Mouse (Mus musculus) lung, postnatal 10 days (tissue): ENCODE data around the gene Npas3.
A peak's percentile ranks its signal among the peaks of the same experiment; 100 is the strongest.

Experiments
- DNase-seq: peaks from one replicate; pipeline ENCODE4 v3.0.0; 2021

The Npas3 gene

GRCm38 (mm10) chr12:53297946-53298840, 49.7 kb downstream of the Npas3 start:
- DNase-seq = no peak

- peak; percentile 14 for DNase-seq
Observed at GRCm38 (mm10) chr12:53300964-53301363, 52.5 kb downstream of the Npas3 start.

GRCm38 (mm10) chr12:53302129-53302528, 53.7 kb downstream of the Npas3 start:
- no peak for DNase-seq

GRCm38 (mm10) chr12:53316715-53317114, 68.2 kb downstream of the Npas3 start:
- DNase-seq = no peak

GRCm38 (mm10) chr12:53317801-53318200, 69.3 kb downstream of the Npas3 start:
- DNase-seq = no peak

GRCm38 (mm10) chr12:53320526-53320925, 72.0 kb downstream of the Npas3 start:
- peak; percentile 12 for DNase-seq

GRCm38 (mm10) chr12:53321018-53321417, 72.5 kb downstream of the Npas3 start:
- DNase-seq = no peak

GRCm38 (mm10) chr12:53321944-53322343, 73.5 kb downstream of the Npas3 start:
- DNase-seq = no peak

GRCm38 (mm10) chr12:53327653-53328188, 79.2 kb downstream of the Npas3 start:
- DNase-seq = no peak

GRCm38 (mm10) chr12:53328257-53328736, 79.8 kb downstream of the Npas3 start:
- DNase-seq = peak; percentile 42

- DNase-seq = no peak
Observed at GRCm38 (mm10) chr12:53330141-53330540, 81.7 kb downstream of the Npas3 start.

GRCm38 (mm10) chr12:53331391-53331790, 82.9 kb downstream of the Npas3 start:
- DNase-seq = no peak

GRCm38 (mm10) chr12:53331800-53332199, 83.3 kb downstream of the Npas3 start:
- no peak for DNase-seq

GRCm38 (mm10) chr12:53333251-53333650, 84.8 kb downstream of the Npas3 start:
- DNase-seq = no peak

- no peak for DNase-seq
Observed at GRCm38 (mm10) chr12:53338349-53338948, 90.0 kb downstream of the Npas3 start.

GRCm38 (mm10) chr12:53342741-53343140, 94.3 kb downstream of the Npas3 start:
- no peak for DNase-seq

GRCm38 (mm10) chr12:53351860-53352259, 103.4 kb downstream of the Npas3 start:
- DNase-seq = no peak

GRCm38 (mm10) chr12:53365751-53366150, 117.3 kb downstream of the Npas3 start:
- DNase-seq = no peak

GRCm38 (mm10) chr12:53384851-53385250, 136.4 kb downstream of the Npas3 start:
- no peak for DNase-seq

- no peak for DNase-seq
Observed at GRCm38 (mm10) chr12:53405856-53406255, 157.4 kb downstream of the Npas3 start.

GRCm38 (mm10) chr12:53407776-53408175, 159.3 kb downstream of the Npas3 start:
- DNase-seq = no peak

GRCm38 (mm10) chr12:53409711-53410110, 161.2 kb downstream of the Npas3 start:
- no peak for DNase-seq

- no peak for DNase-seq
Observed at GRCm38 (mm10) chr12:53410647-53411046, 162.2 kb downstream of the Npas3 start.

GRCm38 (mm10) chr12:53416096-53416495, 167.6 kb downstream of the Npas3 start:
- no peak for DNase-seq
